8 mouse cellular contexts compared by ENCODE assay signal in the genomic region with DNA sequence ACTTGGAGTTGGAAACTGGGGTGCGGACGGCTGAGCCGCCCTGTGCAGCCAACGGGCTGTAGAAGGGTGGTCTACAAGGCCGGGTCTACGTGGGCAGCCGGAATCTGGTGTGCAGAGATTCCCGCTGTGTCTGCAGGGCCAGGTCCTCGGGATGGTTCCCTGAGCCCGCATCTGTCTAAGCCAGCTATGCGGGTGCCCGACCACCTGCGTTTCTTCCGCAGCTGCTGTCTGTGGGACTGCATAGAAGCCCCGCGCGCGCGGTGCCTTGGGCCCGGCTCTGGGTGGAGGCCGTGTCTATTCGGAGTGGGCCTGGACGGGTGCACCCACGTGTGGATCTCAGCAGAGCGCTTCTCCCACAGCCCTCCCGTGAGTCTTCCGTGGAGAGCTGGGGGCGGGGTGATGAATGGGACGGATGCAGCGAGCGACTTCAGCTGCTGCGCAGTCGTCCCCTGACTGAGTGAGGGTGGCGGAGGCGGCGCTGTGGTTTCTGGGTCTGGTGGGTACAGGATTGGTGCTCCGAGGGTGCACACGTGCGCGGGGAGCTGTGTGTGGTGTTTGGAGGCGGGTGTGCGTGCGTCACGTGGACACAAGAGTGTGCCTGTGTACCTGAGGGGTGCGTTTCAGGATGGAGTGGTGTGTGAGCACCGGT. TPM values are rescaled to one million over a fixed set of nuclear protein-coding genes. Genes with fewer than 3 reads are reported as not detected.
DNase-seq lines count a peak whose midpoint lies in the region; ATAC-seq lines count a peak whose summit lies in the region.

No protein-coding gene starts in this region.

- peak; percentile 38 for ATAC-seq in embryonic facial prominence, embryonic 13.5 days (ENCODE audit: insufficient number of reproducible peaks, insufficient read depth, low FRiP score, low TSS enrichment, low read depth)
- peak; percentile 75 for ATAC-seq in hindbrain, embryonic 12.5 days (ENCODE audit: low FRiP score)

- peak overlapping the region; percentile 73 for H3K9ac ChIP-seq in embryonic facial prominence, embryonic 13.5 days
- H3K9ac ChIP-seq in hindbrain, embryonic 12.5 days = peak overlapping the region; percentile 65

- peaks cover 14% of the 10 kb centered on the region for H3K4me1 ChIP-seq in embryonic facial prominence, embryonic 13.5 days
- peaks cover 23% of the 10 kb centered on the region for H3K4me1 ChIP-seq in hindbrain, embryonic 12.5 days

- H3K4me3 ChIP-seq in embryonic facial prominence, embryonic 13.5 days = peak overlapping the region; percentile 71
- H3K4me3 ChIP-seq in hindbrain, embryonic 12.5 days = peak overlapping the region; percentile 53

- peaks cover 30% of the 10 kb centered on the region for H3K27me3 ChIP-seq in embryonic facial prominence, embryonic 13.5 days
- peaks cover 42% of the 10 kb centered on the region for H3K27me3 ChIP-seq in hindbrain, embryonic 12.5 days

- DNase-seq in ES-CJ7 (ENCODE audit: low read depth, low spot score) = peak; percentile 36
- peak; percentile 56 for DNase-seq in adrenal gland, postnatal 14 days
- DNase-seq in left cerebral cortex, adult 8-10 months (ENCODE audit: low spot score in 2 of 2) = peak; percentile 71 to 84
- peak; percentile 58 to 65 for DNase-seq in lung, postnatal 4 days
- peak; percentile 89 to 90 for DNase-seq in right cerebral cortex, postnatal 36 days (ENCODE audit: low spot score in 2 of 2)
- no peak for DNase-seq in ovary, adult 18-20 months (ENCODE audit: low spot score)

- H3K9me3 ChIP-seq in embryonic facial prominence, embryonic 13.5 days = no peaks in the 10 kb centered on the region
- H3K9me3 ChIP-seq in hindbrain, embryonic 12.5 days (replicated peaks) = no peaks in the 10 kb centered on the region

- H3K36me3 ChIP-seq in embryonic facial prominence, embryonic 13.5 days = no peaks in the 10 kb centered on the region
- no peaks in the 10 kb centered on the region for H3K36me3 ChIP-seq in hindbrain, embryonic 12.5 days

- WGBS in embryonic facial prominence, embryonic 13.5 days = 1% methylated on average over 46 of the region's 46 CpGs
- WGBS in hindbrain, embryonic 12.5 days = under 1% methylated on average over 46 of the region's 46 CpGs

- H3K4me2 ChIP-seq in embryonic facial prominence, embryonic 13.5 days = peak overlapping the region; percentile 96
- H3K4me2 ChIP-seq in hindbrain, embryonic 12.5 days (replicated peaks) = peak overlapping the region; percentile 88

- H3K27ac ChIP-seq in embryonic facial prominence, embryonic 13.5 days = no peak overlapping the region
- 0 out of 2 replicates have a peak overlapping the region, but pooled peaks have one; percentile 35 for H3K27ac ChIP-seq in hindbrain, embryonic 12.5 days

RNA-seq across cellular contexts. Expression of a gene that starts 0.5 kb away (rescaled TPM):
- 1.3 and 1.5 TPM in 2 replicates for total RNA-seq in adrenal gland, postnatal 14 days (2021)
- 8.4 and 8.6 TPM in 2 replicates for polyA plus RNA-seq in embryonic facial prominence, embryonic 13.5 days (2015; fragmentation: Nextera tagmentation; extraction: Ambion mirVana)
- 13.3 and 13.6 TPM in 2 replicates for polyA plus RNA-seq in hindbrain, embryonic 12.5 days (2016; fragmentation: Nextera tagmentation; extraction: Ambion mirVana)
- total RNA-seq in left cerebral cortex, adult 8-10 months (2022) = 100 to 1,000 TPM; 107 to 111 (median 108) TPM

RNA-seq across cellular contexts. Expression of a gene that starts 20.4 kb away (rescaled TPM):
- total RNA-seq in adrenal gland, postnatal 14 days (2021) = 0.98 and 1.2 TPM in 2 replicates
- polyA plus RNA-seq in embryonic facial prominence, embryonic 13.5 days (2015; fragmentation: Nextera tagmentation; extraction: Ambion mirVana) = 0.96 and 1.0 TPM in 2 replicates
- 0.81 and 1.2 TPM in 2 replicates for polyA plus RNA-seq in hindbrain, embryonic 12.5 days (2016; fragmentation: Nextera tagmentation; extraction: Ambion mirVana)
- under 1 TPM; 0.21 to 0.89 (median 0.41) TPM for total RNA-seq in left cerebral cortex, adult 8-10 months (2022)

RNA-seq across cellular contexts. Expression of a gene that starts 28.3 kb away (rescaled TPM):
- 9.2 and 10.9 TPM in 2 replicates for total RNA-seq in adrenal gland, postnatal 14 days (2021)
- 14.4 and 14.5 TPM in 2 replicates for polyA plus RNA-seq in embryonic facial prominence, embryonic 13.5 days (2015; fragmentation: Nextera tagmentation; extraction: Ambion mirVana)
- 13.4 and 13.5 TPM in 2 replicates for polyA plus RNA-seq in hindbrain, embryonic 12.5 days (2016; fragmentation: Nextera tagmentation; extraction: Ambion mirVana)
- 1 to 10 TPM; 8.4 to 9.4 (median 9.2) TPM for total RNA-seq in left cerebral cortex, adult 8-10 months (2022)

RNA-seq across cellular contexts. Expression of a gene that starts 58.3 kb away (rescaled TPM):
- 10.8 and 25.5 TPM in 2 replicates for total RNA-seq in adrenal gland, postnatal 14 days (2021)
- 1.3 and 1.6 TPM in 2 replicates for polyA plus RNA-seq in embryonic facial prominence, embryonic 13.5 days (2015; fragmentation: Nextera tagmentation; extraction: Ambion mirVana)
- polyA plus RNA-seq in hindbrain, embryonic 12.5 days (2016; fragmentation: Nextera tagmentation; extraction: Ambion mirVana) = 2.2 and 2.4 TPM in 2 replicates
- total RNA-seq in left cerebral cortex, adult 8-10 months (2022) = 1 to 10 TPM; 6.5 to 8.0 (median 7.1) TPM

Comparison
In these comparisons a context has a peak if more than half of its experiments do, and no peak if none do; other contexts are left out.
1. RNA of a gene that starts 0.5 kb away (total RNA-seq): 107 to 111 TPM in left cerebral cortex, adult 8-10 months; 1.3 to 1.5 TPM in adrenal gland, postnatal 14 days; every median in the first group is over 10 times any median in the second.